Mouse (Mus musculus) midbrain, postnatal 0 days (tissue): ENCODE data around the gene Zfand2a. TPM values are rescaled to one million over a fixed set of nuclear protein-coding genes. Genes with fewer than 3 reads are reported as not detected.

Source experiments
- ATAC-seq: fragments of 200-750 bp; cut with Nextera tagmentation; 2 replicates; pipeline ENCODE4 v1.8.0; 2017; ENCODE audit warnings: moderate number of reproducible peaks, mild to moderate bottlenecking, moderate TSS enrichment, moderate library complexity; ENCODE audit not compliant: low FRiP score
- DNase-seq: peaks from one replicate; pipeline ENCODE4 v3.0.0-alpha.2; 2015; ENCODE audit warnings: low spot score
- H3K27ac ChIP-seq: fragments of 300-500 bp; sonication (generic); 2 replicates; pipeline ENCODE4 v1.5.1; 2014; ENCODE audit warnings: low read depth, mild to moderate bottlenecking, low read length, mixed read lengths
- H3K27me3 ChIP-seq: fragments of 300-500 bp; sonication (generic); 2 replicates; pipeline ENCODE4 v1.6.1; 2014; ENCODE audit warnings: low read length, control low read depth, mixed read lengths; ENCODE audit not compliant: insufficient read depth
- H3K36me3 ChIP-seq: fragments of 300-500 bp; sonication (generic); 2 replicates; pipeline ENCODE4 v1.6.1; 2014; ENCODE audit warnings: low read length, control low read depth, mixed read lengths; ENCODE audit not compliant: insufficient read depth
- H3K4me1 ChIP-seq: fragments of 300-500 bp; sonication (generic); 2 replicates; pipeline ENCODE4 v1.6.1; 2014; ENCODE audit warnings: mild to moderate bottlenecking, control low read depth, antibody characterized with exemption, low read length, mixed read lengths; ENCODE audit not compliant: insufficient read depth
- H3K4me2 ChIP-seq: fragments of 300-500 bp; sonication (generic); 2 replicates; pipeline ENCODE4 v1.6.1; 2014; ENCODE audit warnings: low read depth, mild to moderate bottlenecking, low read length, mixed read lengths; ENCODE audit not compliant: poor library complexity, severe bottlenecking
- H3K4me3 ChIP-seq: fragments of 300-500 bp; sonication (generic); 2 replicates; pipeline ENCODE4 v1.5.1; 2014; ENCODE audit warnings: low read depth, mild to moderate bottlenecking, low read length, moderate library complexity
- H3K9ac ChIP-seq: fragments of 300-500 bp; sonication (generic); replicated peaks from 2 replicates; pipeline ENCODE4 v1.6.1; 2014; ENCODE audit warnings: mild to moderate bottlenecking, low read length, moderate library complexity, mixed read lengths; ENCODE audit not compliant: poor library complexity, severe bottlenecking
- H3K9me3 ChIP-seq: fragments of 300-500 bp; sonication (generic); 2 replicates; pipeline ENCODE4 v1.6.1; 2016; ENCODE audit warnings: low read length, control low read depth
- CTCF ChIP-seq: IDR thresholded peaks from 2 replicates; pipeline ENCODE4 v1.5.1; 2016; ENCODE audit warnings: antibody characterized with exemption, mild to moderate bottlenecking
- WGBS: fragments of 180-500 bp; shearing (Covaris S2); extraction: QIAGEN DNeasy Blood & Tissue Kit; methylation state at CpG from one replicate; pipeline ENCODE4 v1.1.7; 2014; 5-methylcytosine and 5-hydroxymethylcytosine counted together
- polyA plus RNA-seq: library from polyadenylated mRNA; unstranded; fragments of >200 nt; fragmentation: Nextera tagmentation; extraction: Ambion mirVana; gene quantifications from 2 replicates; pipeline ENCODE4 v1.2.1, GENCODE M21; 2015
- total RNA-seq: library from RNA; depleted of rRNA; stranded (reverse); fragments of >200 nt; gene quantifications from 2 replicates; pipeline ENCODE4 v1.2.3, GENCODE M21; 2014

The Zfand2a gene
- total and polyA plus RNA-seq, 2 experiments from 2014 or later, result 35.0 to 60.6 TPM

DNA sequence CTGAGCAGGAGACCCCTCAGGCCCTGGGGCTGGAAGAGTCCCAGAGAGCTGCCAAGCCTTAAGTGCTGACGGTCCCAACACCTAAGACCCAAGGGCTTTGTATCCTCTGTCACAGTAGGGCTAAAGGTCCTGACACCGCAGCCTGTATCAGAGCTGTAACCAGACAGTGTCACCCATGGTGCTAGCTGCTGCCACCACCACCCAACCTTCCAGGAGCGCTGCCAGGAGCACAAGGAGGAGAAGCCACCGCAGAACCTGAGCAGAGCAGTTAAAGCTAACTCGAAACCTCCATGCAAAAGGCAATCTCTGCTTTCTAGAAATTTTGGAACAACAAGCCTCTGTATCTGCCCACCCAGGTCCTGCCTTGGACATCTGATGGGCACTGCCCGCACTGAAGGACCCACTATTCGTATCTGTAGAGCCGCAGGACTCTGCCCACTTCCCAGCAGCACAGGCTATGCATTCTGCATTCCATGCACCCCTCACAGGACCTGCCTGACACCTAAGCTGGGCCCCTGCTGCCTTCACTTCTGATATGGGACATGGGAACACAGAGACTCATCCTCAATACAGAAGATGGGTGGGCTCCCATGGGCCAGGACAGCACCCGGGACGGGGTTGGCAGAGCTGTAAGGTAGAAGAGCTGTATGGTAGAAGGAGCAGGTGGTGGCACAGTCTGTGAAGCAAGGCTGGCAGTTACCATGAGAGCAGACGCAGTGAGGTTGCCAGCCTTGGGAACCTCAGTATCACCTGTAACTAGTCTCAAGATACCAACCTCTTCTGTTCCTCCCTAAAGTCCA, 43.2 kb downstream of the Zfand2a start:
- Histone ChIP-seq H3K9me3 (no peaks in the 10 kb centered on the region), H3K36me3 (no peaks in the 10 kb centered on the region), H3K9ac (0 out of 2 replicates have a peak overlapping the region, but pooled peaks have one; percentile 24), H3K4me2 (no peak overlapping the region), H3K4me3 (no peak overlapping the region), H3K4me1 (no peaks in the 10 kb centered on the region), H3K27me3 (no peaks in the 10 kb centered on the region), H3K27ac (peak overlapping the region; percentile 32; the same call in 1 of the 2 replicates)
- TF ChIP-seq CTCF, result no peak
- ATAC-seq (no peak), DNase-seq (no peak)
- 93% methylated on average over 11 of the region's 11 CpGs for WGBS

DNA sequence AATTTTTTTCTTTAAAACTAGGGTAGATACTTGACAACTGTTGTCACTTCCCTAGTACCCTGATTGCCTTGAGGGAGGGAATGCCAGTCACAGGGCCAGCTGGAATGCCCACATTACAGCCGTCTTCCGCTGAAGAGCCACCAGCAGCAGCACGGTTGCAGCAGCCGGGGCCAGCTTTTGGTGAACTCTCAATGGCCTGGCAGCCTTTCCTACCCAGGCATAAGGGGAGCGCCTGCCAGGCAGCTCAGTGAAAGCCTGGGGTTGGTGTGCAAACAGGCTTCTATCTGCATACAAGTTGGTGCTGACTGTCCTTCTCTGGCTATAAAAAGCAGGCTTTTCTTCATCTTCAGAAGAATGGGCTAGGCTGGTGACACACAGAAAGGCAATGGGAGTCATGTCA, 43.9 kb downstream of the Zfand2a start:
- 67% methylated on average over 5 of the region's 5 CpGs for WGBS

GRCm38 (mm10) chr5:139438440-139438839, 45.9 kb downstream of the Zfand2a start:
- WGBS, result 50% methylated on average over 12 of the region's 12 CpGs
- Histone ChIP-seq H3K36me3 (no peaks in the 10 kb centered on the region), H3K4me1 (peaks cover 17% of the 10 kb centered on the region), H3K27me3 (no peaks in the 10 kb centered on the region), H3K27ac (no peak overlapping the region), H3K4me3 (no peak overlapping the region), H3K9me3 (no peaks in the 10 kb centered on the region), H3K4me2 (no peak overlapping the region), H3K9ac (no peak overlapping the region)
- no peak for DNase-seq
- no peak for TF ChIP-seq CTCF
- ATAC-seq, result no peak

More for the DNA sequence above, 43.9 kb downstream of the Zfand2a start:
- no peak for TF ChIP-seq CTCF
- H3K36me3 ChIP-seq, result no peaks in the 10 kb centered on the region
- peaks cover 4% of the 10 kb centered on the region; the same call in 1 of the 2 replicates for H3K4me1 ChIP-seq
- H3K9ac ChIP-seq, result no peak overlapping the region
- ATAC-seq (no peak), DNase-seq (peak; percentile 66)
- no peak overlapping the region for H3K4me3 ChIP-seq
- no peaks in the 10 kb centered on the region for H3K9me3 ChIP-seq
- H3K4me2 ChIP-seq, result no peak overlapping the region
- H3K27me3 ChIP-seq, result no peaks in the 10 kb centered on the region
- H3K27ac ChIP-seq, result no peak overlapping the region

DNA sequence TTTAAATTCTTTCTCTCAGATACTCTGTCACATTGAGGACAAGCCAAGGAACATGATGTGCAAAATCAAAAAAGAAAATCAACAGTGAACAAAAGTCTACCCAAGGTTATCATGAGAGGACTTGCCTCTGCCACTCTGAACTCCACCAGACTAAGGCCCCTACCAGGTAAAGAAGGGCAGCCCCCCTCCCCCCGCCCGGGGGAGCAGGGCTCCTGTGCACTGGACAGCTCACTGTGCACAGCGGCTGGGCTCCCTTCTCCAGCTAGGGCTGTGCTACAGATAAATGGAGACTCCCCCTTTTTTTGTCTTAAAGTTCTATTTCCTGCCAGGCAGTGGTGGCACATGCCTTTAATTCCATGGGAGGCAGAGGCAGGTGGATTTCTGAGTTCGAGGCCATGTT, 46.6 kb downstream of the Zfand2a start:
- Histone ChIP-seq H3K9ac (no peak overlapping the region), H3K4me1 (peaks cover 17% of the 10 kb centered on the region), H3K27ac (no peak overlapping the region), H3K27me3 (no peaks in the 10 kb centered on the region), H3K4me3 (no peak overlapping the region), H3K9me3 (no peaks in the 10 kb centered on the region), H3K4me2 (no peak overlapping the region), H3K36me3 (no peaks in the 10 kb centered on the region)
- WGBS, result 93% methylated on average over 4 of the region's 4 CpGs
- no peak for TF ChIP-seq CTCF
- DNase-seq, result no peak
- ATAC-seq, result no peak

- no peak overlapping the region for H3K4me2 ChIP-seq
- peaks cover 17% of the 10 kb centered on the region for H3K4me1 ChIP-seq
- no peaks in the 10 kb centered on the region for H3K27me3 ChIP-seq
- peak; percentile 67 for ATAC-seq
- 18% methylated on average over 8 of the region's 8 CpGs for WGBS
- no peak overlapping the region for H3K9ac ChIP-seq
- no peaks in the 10 kb centered on the region for H3K9me3 ChIP-seq
- H3K36me3 ChIP-seq, result no peaks in the 10 kb centered on the region
- TF ChIP-seq CTCF, result no peak
- H3K27ac ChIP-seq, result peak overlapping the region; percentile 70
- DNase-seq, result peak; percentile 81
- no peak overlapping the region for H3K4me3 ChIP-seq
Measured at GRCm38 (mm10) chr5:139434940-139435339, 49.4 kb downstream of the Zfand2a start.

- peaks cover 21% of the 10 kb centered on the region for H3K4me1 ChIP-seq
- H3K36me3 ChIP-seq, result no peaks in the 10 kb centered on the region
- no peak for TF ChIP-seq CTCF
- H3K9ac ChIP-seq, result no peak overlapping the region
- H3K4me2 ChIP-seq, result no peak overlapping the region
- H3K4me3 ChIP-seq, result no peak overlapping the region
- WGBS, result 79% methylated on average over 9 of the region's 9 CpGs
- peak overlapping the region; percentile 70 for H3K27ac ChIP-seq
- no peaks in the 10 kb centered on the region for H3K27me3 ChIP-seq
- DNase-seq (no peak), ATAC-seq (no peak)
- H3K9me3 ChIP-seq, result no peaks in the 10 kb centered on the region
Measured at GRCm38 (mm10) chr5:139433842-139434568, 50.3 kb downstream of the Zfand2a start.
